Mouse (Mus musculus) cerebellum, adult (tissue): Measurements from ENCODE around the gene Gpr152.

Source experiments
- ATAC-seq: cut with Nextera tagmentation; 2 replicates; pipeline ENCODE4 v1.9.2; 2017; ENCODE audit warnings: mild to moderate bottlenecking, moderate library complexity, mixed read lengths; ENCODE audit not compliant: insufficient number of reproducible peaks, low FRiP score, low TSS enrichment

Gene Gpr152

GRCm38 (mm10) chr19:4139446-4139845 lies at the start of gene Gpr152:
Gpr152 (plus strand) TSS chr19:4139787.
- no peak for ATAC-seq

DNA sequence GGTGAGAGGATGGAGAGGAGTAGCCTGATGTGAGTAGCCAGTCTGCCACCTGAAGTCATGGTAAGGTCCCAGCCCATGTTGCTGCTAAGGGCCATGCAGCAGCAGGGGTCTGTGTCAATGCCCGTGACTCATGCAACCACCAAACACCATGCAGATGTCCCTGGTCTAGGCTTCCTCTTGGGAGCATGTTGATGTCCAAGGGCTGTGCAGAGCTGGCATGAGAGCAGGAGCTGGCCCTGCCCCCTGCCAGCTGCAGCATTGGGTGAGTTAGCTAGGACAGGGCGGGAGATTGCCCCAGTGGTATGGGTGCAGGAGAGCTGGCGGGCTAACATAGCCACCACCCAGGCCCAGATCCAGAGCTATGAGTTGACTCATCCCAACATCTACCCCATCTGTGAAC lies 49.1 kb upstream of the Gpr152 start:
- ATAC-seq: no peak

GRCm38 (mm10) chr19:4091383-4091782 lies 48.2 kb upstream of the Gpr152 start:
- ATAC-seq: no peak

GRCm38 (mm10) chr19:4092750-4093149 lies 46.8 kb upstream of the Gpr152 start:
- ATAC-seq: no peak

DNA sequence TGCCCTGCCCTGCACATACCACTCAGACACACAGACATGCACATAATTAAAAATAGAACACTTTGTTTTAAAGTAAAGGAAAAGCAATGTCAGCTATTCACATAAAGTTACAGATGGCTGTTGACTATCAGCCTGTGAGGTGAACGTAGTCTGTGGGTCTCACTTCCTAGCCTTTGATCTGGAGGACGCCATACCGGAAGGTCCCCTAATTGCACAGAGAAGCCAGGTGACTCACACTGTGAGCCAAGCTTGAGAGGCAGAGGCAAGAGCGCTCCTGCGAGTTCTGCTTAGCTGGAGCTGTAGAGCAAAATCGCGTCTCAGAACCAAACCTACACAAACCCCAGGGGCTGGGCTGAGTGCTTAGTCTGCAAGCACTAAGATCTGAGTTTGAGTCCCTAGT lies 45.8 kb upstream of the Gpr152 start:
- no peak for ATAC-seq

DNA sequence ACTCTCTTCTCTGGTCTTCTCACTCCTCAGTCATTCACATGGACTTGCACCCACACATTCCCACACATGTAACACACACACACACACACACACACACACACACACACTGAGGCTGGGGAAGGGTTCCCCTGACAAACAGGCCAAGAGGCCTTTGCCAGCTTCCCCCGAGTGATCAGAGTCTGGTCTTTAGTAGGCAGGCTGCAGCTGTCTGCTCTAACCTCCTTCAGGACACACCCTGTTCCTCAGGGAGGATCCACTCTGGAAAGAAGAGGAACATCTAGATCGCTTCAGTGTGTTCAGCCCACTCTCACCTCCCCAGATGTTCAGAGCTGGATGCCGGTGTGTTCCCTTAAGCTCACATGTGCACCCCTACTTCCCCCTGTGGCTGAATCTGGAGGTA lies 45.2 kb upstream of the Gpr152 start:
- no peak for ATAC-seq

GRCm38 (mm10) chr19:4094774-4095303 lies 44.7 kb upstream of the Gpr152 start:
- ATAC-seq: no peak

DNA sequence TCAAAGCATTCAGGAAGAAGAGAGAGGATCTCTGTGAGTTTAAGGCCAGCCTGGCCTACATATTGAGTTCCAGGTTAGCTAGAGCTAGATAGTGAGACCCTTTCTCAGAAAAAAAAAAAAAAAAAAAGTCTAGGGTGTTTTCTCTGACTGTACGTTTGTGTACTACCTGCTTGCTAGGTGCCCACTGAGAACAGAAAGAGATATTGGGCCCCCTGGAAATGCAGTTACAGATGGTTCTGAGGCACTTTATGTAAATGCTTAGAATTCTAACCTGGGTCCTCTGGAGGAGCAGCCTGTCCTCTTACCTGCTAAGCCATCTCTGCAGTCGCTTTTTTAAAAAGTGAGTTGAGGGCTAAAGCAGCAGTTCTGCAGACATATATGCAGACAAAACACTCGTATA lies 43.8 kb upstream of the Gpr152 start:
- no peak for ATAC-seq

DNA sequence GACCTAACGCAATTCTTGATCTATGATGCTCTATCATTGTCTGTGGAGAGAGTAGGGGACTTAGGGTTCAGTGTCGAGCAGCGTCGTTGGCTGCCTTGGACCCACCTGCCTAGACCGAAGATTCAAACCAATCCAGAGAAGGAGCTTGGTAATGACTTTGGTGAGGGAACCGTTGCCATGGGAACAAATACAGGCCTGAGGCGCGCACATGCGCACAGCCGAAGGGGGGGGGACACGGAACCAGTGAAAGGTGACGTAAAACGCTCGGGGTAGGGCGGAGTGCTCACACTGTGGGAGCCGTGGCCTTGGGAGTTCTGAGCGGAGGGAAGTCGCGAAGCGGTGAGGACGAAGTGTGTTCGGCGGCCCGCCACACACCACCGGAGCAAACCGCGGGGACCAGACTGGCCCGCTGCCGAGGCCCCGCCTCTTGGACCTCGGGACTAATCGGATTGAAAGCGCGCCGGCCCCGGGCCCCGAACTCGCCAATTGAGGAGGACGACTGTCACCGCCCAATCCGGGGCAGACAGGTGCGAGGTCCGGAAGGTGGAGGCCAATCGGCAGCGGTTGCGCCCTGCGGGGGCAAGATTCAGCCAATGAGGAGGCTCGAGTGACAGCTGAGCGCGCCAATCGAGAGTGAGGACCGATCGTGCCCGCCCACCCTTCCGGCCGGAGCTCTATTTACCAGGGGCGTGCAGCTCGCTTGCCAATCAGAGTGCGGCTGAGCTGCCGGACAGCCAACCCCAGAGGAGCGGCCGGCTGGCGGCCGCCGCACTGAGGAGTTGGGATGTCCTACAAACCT lies 42.7 kb upstream of the Gpr152 start, which contains the start of gene Cdk2ap2:
Cdk2ap2 (plus strand) TSS at position 541 of the 799 bp plus-strand sequence.
- ATAC-seq: peak; percentile 76

DNA sequence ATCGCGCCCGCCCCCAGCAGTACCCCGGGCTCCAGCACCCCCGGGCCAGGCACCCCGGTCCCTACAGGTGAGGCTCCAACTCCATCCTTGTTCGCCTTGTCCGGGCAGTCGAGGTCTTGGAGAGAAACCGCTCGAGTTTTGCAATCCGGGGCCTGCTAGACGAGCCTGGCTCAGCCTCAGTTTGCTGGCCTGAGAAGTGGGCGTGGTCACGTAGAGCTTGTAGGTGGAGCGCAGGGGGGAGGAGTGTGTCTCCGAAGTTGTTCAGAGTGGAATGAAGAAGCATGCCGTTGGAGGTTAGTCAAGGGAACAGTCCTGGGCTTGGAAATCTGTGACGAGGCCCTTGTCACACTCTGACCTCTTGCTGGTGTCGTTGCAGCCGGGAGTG lies 42.2 kb upstream of the Gpr152 start:
- 0 out of 2 replicates have a peak, but pooled peaks have one; percentile 3 for ATAC-seq

DNA sequence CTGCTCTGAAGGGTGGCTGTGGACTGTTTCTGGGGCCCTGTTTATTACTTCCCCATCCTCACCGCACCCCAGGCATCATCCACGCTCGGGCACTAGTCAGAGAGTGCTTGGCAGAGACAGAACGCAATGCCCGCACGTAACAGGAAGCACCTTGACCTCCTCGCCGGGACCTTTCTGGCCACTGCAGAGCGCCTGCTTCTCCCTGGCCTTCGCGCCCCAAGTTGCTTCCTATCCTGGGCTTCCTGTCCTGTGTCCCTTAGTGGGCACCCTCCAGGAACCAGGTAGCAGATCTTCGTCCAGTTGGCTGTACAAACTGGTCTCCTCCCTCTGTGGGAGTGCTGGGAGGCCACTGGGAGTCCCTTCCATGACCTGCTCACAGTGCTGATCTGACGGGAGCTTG lies 41.2 kb upstream of the Gpr152 start:
- no peak for ATAC-seq

DNA sequence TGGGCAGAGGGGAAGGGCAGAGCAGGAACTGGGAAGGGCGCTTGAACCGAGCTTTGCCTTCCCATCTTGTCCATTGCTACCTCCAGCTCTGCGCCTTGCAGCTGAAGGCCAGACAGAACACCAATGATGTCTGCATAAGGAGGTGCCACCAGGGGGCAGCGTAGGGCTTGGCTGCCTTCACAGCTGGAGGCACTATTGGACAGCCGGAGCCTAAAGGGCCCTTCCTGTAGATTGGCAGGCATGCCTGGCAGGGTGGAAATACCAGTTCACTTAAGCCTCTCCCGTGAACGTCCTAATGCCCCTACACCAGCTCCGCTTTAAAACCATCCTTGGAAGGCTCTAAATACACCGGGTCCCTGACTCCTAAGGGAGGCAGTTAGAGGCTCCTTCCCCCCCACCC lies 40.5 kb upstream of the Gpr152 start:
- peak; percentile 15; the same call in 1 of the 2 replicates for ATAC-seq

DNA sequence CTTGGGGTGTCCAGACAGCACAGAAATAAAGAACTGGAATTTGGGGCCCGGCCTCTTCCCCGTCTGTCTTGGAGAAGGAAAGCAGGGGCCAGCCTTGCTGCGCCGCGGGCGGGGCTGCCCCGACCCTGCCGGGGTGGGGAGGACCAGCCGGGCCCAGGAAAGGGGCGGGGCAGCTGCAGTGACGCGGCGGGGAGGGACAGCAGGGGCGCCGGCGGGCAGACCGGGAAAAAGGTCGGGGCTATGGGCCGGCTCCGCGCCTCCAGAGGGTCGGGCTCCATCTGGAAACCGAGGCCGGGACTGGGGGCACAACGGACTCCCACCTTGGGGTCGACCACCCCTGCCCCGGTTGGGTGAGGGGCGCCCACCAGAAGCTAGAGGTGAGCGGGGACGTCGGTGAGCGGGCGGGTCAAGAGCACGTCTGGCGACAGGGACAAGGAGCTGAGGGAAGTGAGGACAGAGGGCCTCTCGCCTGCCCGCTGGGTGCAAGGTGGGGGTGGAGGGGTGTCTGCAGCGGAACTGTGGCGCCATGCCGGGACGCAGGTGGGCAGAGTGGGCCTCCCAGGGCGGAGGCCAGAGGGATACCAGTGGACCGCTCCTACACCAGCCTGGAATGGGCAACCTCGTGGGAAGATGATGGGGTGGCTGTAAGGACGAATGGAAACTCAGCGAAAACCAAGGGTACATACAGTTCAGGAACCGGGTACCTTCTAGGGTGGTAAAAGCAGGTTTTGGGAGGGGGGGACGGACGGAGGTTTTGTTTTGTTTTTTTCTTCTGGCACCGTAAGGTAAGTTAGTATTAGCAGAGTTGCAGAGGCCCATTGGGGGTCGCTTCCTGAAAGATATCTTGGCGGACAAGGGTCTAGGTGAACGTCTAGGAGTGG lies 39.5 kb upstream of the Gpr152 start, which contains the start of gene Pitpnm1:
Pitpnm1 (plus strand) TSS at position 162 of the 881 bp plus-strand sequence.
- ATAC-seq: no peak

- no peak for ATAC-seq
Measured at GRCm38 (mm10) chr19:4100718-4101261, 38.8 kb upstream of the Gpr152 start.

- no peak for ATAC-seq
Measured at GRCm38 (mm10) chr19:4101466-4101865, 38.1 kb upstream of the Gpr152 start.

DNA sequence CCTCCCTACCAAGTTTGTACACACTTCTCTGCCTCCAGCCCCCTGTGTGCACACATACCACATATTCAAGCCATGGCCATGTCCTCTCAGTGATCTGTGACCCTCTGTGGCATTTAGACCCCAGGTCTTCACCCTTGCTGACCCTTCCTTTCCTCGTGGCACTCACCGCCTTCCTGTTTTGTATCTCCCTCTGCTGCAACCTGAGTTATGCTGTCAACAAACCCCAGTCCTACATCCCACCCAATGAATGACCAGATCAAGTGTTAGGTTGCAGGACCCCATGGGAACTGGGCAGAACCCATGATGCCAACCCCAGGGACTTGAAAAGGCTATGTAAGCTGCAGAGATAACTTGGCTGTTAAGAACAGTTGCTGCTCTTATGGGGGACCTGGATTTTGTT lies 37.5 kb upstream of the Gpr152 start:
- ATAC-seq: no peak

- ATAC-seq: no peak; the same call in 1 of the 2 replicates
Measured at GRCm38 (mm10) chr19:4102626-4103025, 37.0 kb upstream of the Gpr152 start.

GRCm38 (mm10) chr19:4103294-4103693 lies 36.3 kb upstream of the Gpr152 start:
- no peak for ATAC-seq

- no peak for ATAC-seq
Measured at GRCm38 (mm10) chr19:4103792-4104191, 35.8 kb upstream of the Gpr152 start.

GRCm38 (mm10) chr19:4104675-4105194 lies 34.9 kb upstream of the Gpr152 start:
- ATAC-seq: no peak
